Mouse (Mus musculus): Measurements from ENCODE around the gene Ptprk.

- TF ChIP-seq CTCF (IDR thresholded peaks at IDR 0.05; ENCODE audit: control insufficient read depth, insufficient read depth, insufficient replicate concordance, low read depth, low read length), result no peak
- TF ChIP-seq POLR2A (IDR thresholded peaks at IDR 0.05; ENCODE audit: control insufficient read depth, low read depth, low read length), result no peak
Observed at GRCm38 (mm10) chr10:28116982-28117381, 42.4 kb downstream of the Ptprk start.
